Mouse (Mus musculus) Patski (cell line): ENCODE measurements at regions not wholly inside any gene's neighbourhood (a gene's known extent, or its start where the extent isn't known, plus 50 kb on each side); places are given as distances from the start of the nearest gene placed in this dataset.

Experiments used
- ATAC-seq: fragments of 100-300 bp; one replicate; pipeline ENCODE4 v1.8.0; 2021
- CTCF ChIA-PET: fragments of 350-600 bp; sonication (Branson Sonifier 250); formaldehyde crosslinking; loops from one replicate; lab custom pipeline; 2022; ENCODE audit warnings: inconsistent platforms; lab: Charles Lee
- POLR2A ChIA-PET: fragments of 350-600 bp; sonication (Branson Sonifier 250); formaldehyde crosslinking; loops from one replicate; lab custom pipeline; 2022; ENCODE audit warnings: antibody characterized with exemption, inconsistent platforms; lab: Charles Lee
- DNase-seq: peaks from one replicate; pipeline ENCODE4 v3.0.0-alpha.2; 2011; ENCODE audit warnings: low read depth, low spot score
- H3K27me3 ChIP-seq: fragments of 371-371 bp; one replicate; pipeline ENCODE4 v1.5.1; 2021
- CTCF ChIP-seq: fragments of 100-300 bp; IDR thresholded peaks from one replicate; pipeline ENCODE4 v1.5.1; 2021
- in situ Hi-C: fragments of 300-500 bp; cut with MboI; formaldehyde crosslinking; loops from 3 replicates; pipeline ENCODE4 v1.11.1; 2018; ENCODE audit warnings: low pct_unique_long_range_greater_than_20kb, mixed read lengths

DNA sequence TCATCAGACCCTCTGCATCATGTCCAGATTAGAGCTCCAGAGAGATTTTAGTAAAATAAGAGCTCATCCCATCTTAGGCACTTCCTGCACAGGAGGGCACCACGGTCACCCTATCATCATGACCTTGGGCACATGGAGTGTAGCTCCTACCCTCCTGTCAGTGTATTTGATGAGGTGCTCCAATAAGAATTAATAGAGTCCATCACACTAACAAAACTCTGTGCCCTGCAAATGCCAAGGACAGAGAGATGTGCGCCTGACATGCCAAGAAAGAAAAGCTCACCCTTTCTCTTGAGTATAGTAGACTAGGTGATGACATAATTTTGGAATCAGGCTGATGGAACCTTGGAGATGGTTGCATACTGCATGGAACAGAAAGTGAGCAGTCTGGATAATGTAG lies 371.0 kb upstream of the Fam19a5 start:
- ATAC-seq (no peak), DNase-seq (no peak)
- POLR2A ChIA-PET = no interaction called here
- in situ Hi-C loops = no loop called here
- CTCF ChIA-PET = interaction anchor here (1.4 kb wide), 1 partner anchor 10 kb away, joined by 3 read pairs; no protein-coding TSS in a partner anchor
- TF ChIP-seq CTCF = no peak
- no peaks in the 10 kb centered on the region for H3K27me3 ChIP-seq

DNA sequence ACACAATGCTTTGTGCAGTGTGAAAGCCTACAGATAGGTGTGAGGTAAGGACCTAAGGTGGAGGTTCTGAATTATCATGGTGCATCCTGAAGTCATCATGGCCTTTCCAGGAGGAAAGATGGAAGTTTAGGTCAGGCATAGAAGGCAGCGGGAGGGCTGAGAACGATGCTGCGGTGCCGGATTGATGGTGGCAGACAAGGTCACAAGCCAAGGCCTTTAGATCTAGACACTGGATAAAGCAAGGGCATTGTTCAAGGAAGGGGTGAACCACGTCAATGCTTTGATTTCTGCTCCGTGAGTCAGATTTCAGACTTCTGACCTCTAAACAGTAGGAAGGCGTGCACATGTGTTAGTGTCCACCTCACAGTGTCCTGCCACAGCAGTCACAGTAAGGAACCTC lies 365.5 kb upstream of the Fam19a5 start:
- ATAC-seq (no peak), DNase-seq (no peak)
- in situ Hi-C loops = no loop called here
- no peaks in the 10 kb centered on the region for H3K27me3 ChIP-seq
- no peak for TF ChIP-seq CTCF
- CTCF ChIA-PET = no interaction called here
- POLR2A ChIA-PET = no interaction called here

DNA sequence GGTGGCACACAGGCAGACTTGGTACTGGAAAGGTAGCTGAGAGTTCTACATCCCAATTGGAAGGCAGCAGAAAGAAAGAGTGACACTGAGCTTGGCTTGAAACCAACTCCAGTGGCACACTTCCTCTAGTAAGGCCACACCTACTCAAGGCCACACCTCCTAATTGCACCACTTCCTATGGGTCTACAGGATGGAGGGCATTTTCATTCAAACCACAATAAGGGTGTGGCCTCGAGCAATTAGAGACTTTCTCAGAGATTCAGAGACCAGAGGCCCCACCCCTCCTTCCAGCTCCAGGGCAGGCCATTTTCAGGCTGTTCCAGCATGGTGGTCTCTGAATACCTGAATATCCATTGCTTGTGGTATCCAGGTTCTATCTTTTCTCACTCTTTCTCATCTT lies 363.3 kb upstream of the Fam19a5 start:
- ATAC-seq (no peak), DNase-seq (no peak)
- ChIA-PET CTCF (no interaction called here), POLR2A (no interaction called here)
- H3K27me3 ChIP-seq = no peaks in the 10 kb centered on the region
- TF ChIP-seq CTCF = no peak
- in situ Hi-C loops = no loop called here

DNA sequence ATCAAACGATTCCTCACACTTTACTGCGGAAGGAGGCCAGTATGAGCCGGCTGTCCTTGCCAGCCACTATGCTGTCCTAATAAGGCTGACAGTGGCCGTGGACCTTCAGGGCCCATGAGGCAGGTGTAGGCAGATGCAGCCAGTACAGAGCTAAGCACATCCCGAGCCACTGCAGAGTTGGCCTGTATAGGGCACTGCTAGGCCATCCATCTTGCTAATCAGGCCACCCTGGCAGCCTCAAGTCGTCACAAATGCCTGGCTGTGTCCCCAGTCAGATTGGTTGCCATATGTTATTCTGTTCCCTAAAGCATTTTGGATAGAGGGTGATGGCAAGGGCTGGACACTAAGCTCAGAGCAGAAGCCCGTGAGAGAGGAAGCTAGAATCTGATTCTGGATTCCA lies 359.9 kb upstream of the Fam19a5 start:
- no peak for TF ChIP-seq CTCF
- ATAC-seq = no peak
- ChIA-PET CTCF (no interaction called here), POLR2A (no interaction called here)
- no peak for DNase-seq
- in situ Hi-C loops = no loop called here
- H3K27me3 ChIP-seq = no peaks in the 10 kb centered on the region

DNA sequence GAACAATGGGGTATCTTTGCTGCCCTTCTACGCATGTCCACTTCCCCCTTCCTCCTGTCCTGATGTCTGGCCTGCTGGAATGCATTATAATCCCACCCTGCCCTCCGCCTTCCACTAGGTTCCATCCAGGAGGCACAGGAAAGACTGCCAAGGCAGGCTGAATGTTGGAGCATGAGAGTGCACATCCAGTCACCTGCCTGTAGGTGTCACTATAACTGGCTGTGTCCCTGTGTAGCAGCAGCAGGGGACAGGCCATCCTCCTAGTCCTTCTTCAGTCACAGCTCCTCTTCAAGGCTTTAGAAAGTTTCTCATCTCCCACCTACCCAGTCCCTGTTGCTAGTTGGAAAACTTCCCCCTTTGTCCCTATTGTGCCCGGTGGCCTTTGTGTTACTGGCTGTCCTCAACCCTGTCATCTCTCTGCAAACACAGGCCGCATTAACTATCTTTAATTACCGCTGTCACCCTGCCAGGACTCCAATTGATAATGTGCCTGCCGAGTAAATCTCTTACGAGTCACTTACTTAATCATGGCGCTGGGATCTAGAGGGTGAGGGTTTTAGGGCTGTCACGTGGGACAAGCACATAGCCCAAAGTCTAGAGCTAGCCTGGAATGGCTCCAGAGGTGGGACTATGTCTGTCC lies 355.2 kb upstream of the Fam19a5 start:
- ChIA-PET POLR2A (no interaction called here), CTCF (no interaction called here)
- in situ Hi-C loops = no loop called here
- ATAC-seq (no peak), DNase-seq (no peak)
- no peaks in the 10 kb centered on the region for H3K27me3 ChIP-seq
- TF ChIP-seq CTCF = no peak

DNA sequence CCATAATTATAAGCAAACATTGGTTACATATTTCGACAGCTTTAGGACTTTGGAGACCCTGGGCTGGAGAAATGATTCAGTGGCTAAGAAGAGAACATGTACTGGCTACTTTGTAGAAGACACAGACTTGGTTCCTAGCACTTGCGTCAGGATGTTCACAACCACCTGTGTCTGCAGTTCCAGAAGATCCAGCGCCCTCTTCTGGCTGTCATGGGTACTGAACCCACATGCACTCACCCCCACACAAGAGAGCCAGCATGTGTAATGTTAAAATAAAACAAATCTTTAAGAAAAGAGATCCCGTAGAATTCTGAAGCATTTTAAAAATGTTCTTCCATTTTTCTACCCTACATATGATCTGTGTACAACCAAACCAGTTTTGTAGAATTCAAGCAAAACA lies 352.2 kb upstream of the Fam19a5 start:
- ChIA-PET CTCF (no interaction called here), POLR2A (no interaction called here)
- in situ Hi-C loops = no loop called here
- no peaks in the 10 kb centered on the region for H3K27me3 ChIP-seq
- DNase-seq (no peak), ATAC-seq (no peak)
- no peak for TF ChIP-seq CTCF

DNA sequence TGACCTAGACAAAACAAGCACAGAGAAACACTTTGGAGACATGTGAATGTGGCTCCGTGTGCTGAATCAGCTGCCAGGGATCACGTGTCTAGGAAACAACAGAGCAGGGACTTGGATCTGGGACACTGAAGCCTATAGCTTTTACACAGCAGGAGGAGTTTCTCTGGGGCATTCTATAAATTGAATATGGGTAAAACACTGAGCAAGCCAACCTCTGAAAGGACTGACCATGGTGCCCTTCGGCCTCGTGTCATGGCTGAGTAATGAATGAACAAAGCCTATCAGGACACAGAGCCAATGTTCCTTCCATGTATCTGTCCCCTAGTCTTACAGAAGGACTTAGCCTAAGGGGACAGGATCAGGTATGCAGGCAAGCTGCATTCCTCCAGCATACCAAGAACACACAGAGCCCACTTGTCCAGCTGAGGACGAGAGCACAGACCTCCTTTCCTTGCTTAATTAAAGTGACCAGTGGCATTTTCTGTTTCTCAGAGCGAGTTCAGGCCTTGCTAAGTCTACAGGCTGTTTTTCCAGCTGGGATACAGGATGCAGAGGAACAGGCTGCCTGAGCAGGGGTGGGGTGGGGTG lies 347.7 kb upstream of the Fam19a5 start:
- DNase-seq (no peak), ATAC-seq (no peak)
- ChIA-PET POLR2A (no interaction called here), CTCF (no interaction called here)
- TF ChIP-seq CTCF = no peak
- H3K27me3 ChIP-seq = no peaks in the 10 kb centered on the region
- in situ Hi-C loops = no loop called here

DNA sequence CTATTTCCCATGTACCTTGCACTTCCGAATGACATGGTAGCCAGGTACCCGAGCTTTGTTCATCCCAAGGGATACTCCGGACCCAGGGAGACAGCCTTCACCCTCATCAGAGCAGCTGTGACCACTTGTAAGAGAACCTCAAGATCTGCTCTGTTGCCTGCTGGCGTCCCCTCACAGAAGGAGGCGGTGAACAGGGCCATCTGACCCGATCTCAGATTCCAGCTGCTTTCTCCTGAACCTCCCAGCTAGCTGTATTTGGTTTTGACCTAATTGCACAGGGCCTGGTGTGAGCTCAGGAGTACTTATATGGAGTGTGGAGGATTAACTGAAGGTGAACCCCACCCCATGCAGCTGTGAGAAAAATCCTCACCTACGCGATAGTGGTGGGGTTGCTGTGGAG lies 344.5 kb upstream of the Fam19a5 start:
- ChIA-PET POLR2A (no interaction called here), CTCF (interaction anchor here (1.0 kb wide), 1 partner anchor 24 kb away, joined by 3 read pairs; no protein-coding TSS in a partner anchor)
- in situ Hi-C loops = no loop called here
- no peak for ATAC-seq
- no peaks in the 10 kb centered on the region for H3K27me3 ChIP-seq
- DNase-seq = no peak
- no peak for TF ChIP-seq CTCF

DNA sequence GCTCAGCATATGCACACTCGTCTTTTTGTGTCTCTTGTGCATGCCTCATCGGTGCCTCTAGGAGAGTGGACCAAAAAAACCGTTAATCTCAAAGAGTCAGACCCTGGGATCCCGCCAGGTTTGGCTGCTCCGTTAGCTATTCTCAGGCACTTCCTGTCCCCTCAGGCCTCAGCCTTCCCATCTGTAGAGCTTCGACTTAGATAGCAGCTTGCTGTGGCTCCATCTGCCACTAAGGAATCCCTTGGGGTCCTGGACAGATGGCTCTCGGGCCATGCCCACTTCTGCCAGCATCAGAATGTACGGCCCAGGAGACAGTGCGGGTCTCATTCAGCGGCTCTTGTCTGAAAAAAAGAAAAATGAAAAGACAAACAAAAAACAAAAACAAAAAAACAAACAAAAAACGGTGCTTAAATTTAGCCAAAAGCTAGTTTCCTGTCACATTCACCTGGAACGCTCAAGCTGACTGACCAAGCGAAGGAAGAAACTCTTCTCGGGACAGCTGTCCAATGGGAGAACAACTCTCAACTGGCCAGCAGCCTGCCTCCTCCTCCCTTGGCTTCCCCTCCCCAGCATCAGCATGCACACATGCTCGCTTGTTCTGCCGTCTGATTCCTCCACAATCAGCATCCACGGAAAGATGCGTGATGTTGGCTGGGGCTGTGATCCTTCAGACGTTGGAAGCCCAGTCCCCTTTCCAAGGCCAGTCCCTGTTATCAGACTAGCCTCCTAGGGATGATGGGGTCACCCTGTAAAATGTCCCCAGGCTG lies 343.6 kb upstream of the Fam19a5 start:
- H3K27me3 ChIP-seq = no peaks in the 10 kb centered on the region
- ChIA-PET CTCF (no interaction called here), POLR2A (no interaction called here)
- ATAC-seq (no peak), DNase-seq (no peak)
- TF ChIP-seq CTCF = no peak
- in situ Hi-C loops = no loop called here

DNA sequence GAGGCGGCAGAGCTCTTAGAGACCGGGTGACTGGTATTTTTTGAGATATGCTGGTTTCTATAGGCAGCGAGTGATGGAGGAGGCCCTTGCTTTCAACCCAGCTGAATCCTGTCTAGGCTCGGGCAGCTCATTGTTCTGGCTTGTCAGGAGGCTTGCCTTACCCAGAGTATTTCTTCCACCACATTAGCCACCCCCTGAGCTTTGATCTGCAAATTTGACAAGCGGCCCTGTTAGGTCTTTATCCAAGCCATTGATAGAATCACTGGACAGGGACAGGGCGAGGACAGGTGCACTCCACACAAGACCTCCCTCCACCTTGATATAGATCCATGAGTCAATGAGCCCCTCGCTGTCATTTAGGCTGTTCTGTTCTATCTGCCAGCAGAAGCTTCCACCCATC lies 343.0 kb upstream of the Fam19a5 start:
- no peak for TF ChIP-seq CTCF
- ATAC-seq = no peak

DNA sequence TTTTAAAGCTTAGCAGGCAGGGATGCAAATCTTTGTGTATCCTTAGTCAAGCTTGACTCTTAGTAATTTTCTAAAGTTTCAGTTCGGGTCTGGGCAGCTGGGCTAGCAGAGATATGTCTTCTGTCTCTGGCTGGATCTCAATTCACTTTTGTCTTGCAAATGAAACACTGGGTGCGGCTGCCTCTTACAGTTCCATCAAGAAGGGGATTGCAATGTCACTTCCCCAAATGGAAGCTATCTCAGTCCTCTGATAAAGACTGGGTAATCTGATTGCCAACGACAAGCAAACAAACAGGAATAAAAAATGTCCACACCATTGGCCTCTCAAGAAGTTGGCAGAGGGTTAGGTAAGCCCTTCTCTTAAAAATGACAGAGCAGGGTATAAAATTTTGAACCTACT lies 314.1 kb upstream of the Fam19a5 start:
- ChIA-PET CTCF (no interaction called here), POLR2A (no interaction called here)
- in situ Hi-C loops = no loop called here
- ATAC-seq (no peak), DNase-seq (no peak)
- TF ChIP-seq CTCF = no peak
- no peaks in the 10 kb centered on the region for H3K27me3 ChIP-seq

More for the DNA sequence above, 343.0 kb upstream of the Fam19a5 start:
- DNase-seq = no peak
- CTCF ChIA-PET = no interaction called here
- H3K27me3 ChIP-seq = no peaks in the 10 kb centered on the region
- in situ Hi-C loops = no loop called here
- POLR2A ChIA-PET = no interaction called here
